Mouse (Mus musculus): ENCODE results near the gene Gpr6. TPM values are rescaled to one million over a fixed set of nuclear protein-coding genes. Genes with fewer than 3 reads are reported as not detected.

The Gpr6 gene
- polyA plus RNA-seq, 1 experiment from 2014 or later, result not detected

- WGBS, result 56% methylated on average over 6 of the region's 6 CpGs
- Histone ChIP-seq H3K27me3 (replicated peaks) (no peaks in the 10 kb centered on the region), H3K4me2 (replicated peaks) (no peak overlapping the region), H3K4me1 (no peaks in the 10 kb centered on the region; the same call in 1 of the 2 replicates), H3K27ac (no peak overlapping the region), H3K9me3 (no peaks in the 10 kb centered on the region), H3K4me3 (no peak overlapping the region), H3K36me3 (no peaks in the 10 kb centered on the region), H3K9ac (no peak overlapping the region)
- peak; percentile 48; the same call in 1 of the 2 replicates for ATAC-seq (ENCODE audit: low FRiP score, low read depth)
Observed at GRCm38 (mm10) chr10:41038476-41038875, 33.6 kb downstream of the Gpr6 start.

GRCm38 (mm10) chr10:41037722-41038121 lies 34.4 kb downstream of the Gpr6 start:
- no peak overlapping the region for H3K27ac ChIP-seq
- H3K36me3 ChIP-seq, result no peaks in the 10 kb centered on the region
- H3K27me3 ChIP-seq (replicated peaks), result no peaks in the 10 kb centered on the region
- H3K9ac ChIP-seq, result no peak overlapping the region
- no peaks in the 10 kb centered on the region; the same call in 1 of the 2 replicates for H3K4me1 ChIP-seq
- no peak overlapping the region for H3K4me2 ChIP-seq (replicated peaks)
- WGBS, result 79% methylated on average over 8 of the region's 8 CpGs
- no peak overlapping the region for H3K4me3 ChIP-seq
- H3K9me3 ChIP-seq, result no peaks in the 10 kb centered on the region
- no peak for ATAC-seq (ENCODE audit: low FRiP score, low read depth)

GRCm38 (mm10) chr10:41032811-41033210 lies 39.3 kb downstream of the Gpr6 start:
- no peak overlapping the region for H3K9ac ChIP-seq
- no peak overlapping the region for H3K4me3 ChIP-seq
- no peak overlapping the region for H3K27ac ChIP-seq
- H3K4me1 ChIP-seq, result no peaks in the 10 kb centered on the region
- H3K9me3 ChIP-seq, result no peaks in the 10 kb centered on the region
- no peaks in the 10 kb centered on the region for H3K36me3 ChIP-seq
- 80% methylated on average over 7 of the region's 7 CpGs for WGBS
- H3K4me2 ChIP-seq (replicated peaks), result no peak overlapping the region
- H3K27me3 ChIP-seq (replicated peaks), result no peaks in the 10 kb centered on the region
- ATAC-seq (ENCODE audit: low FRiP score, low read depth), result no peak

- Histone ChIP-seq H3K4me2 (replicated peaks) (no peak overlapping the region), H3K9ac (no peak overlapping the region), H3K27ac (no peak overlapping the region), H3K4me3 (no peak overlapping the region), H3K4me1 (no peaks in the 10 kb centered on the region), H3K27me3 (replicated peaks) (no peaks in the 10 kb centered on the region), H3K36me3 (no peaks in the 10 kb centered on the region), H3K9me3 (no peaks in the 10 kb centered on the region)
- ATAC-seq (ENCODE audit: low FRiP score, low read depth), result no peak
- 58% methylated on average over 1 of the region's 1 CpGs for WGBS
Observed at GRCm38 (mm10) chr10:41024860-41025259, 47.2 kb downstream of the Gpr6 start.

- 60% methylated on average over 1 of the region's 1 CpGs for WGBS
- Histone ChIP-seq H3K36me3 (no peaks in the 10 kb centered on the region), H3K9me3 (no peaks in the 10 kb centered on the region), H3K27ac (no peak overlapping the region), H3K4me1 (no peaks in the 10 kb centered on the region), H3K4me2 (replicated peaks) (no peak overlapping the region), H3K9ac (no peak overlapping the region), H3K4me3 (no peak overlapping the region), H3K27me3 (replicated peaks) (no peaks in the 10 kb centered on the region)
- ATAC-seq (ENCODE audit: low FRiP score, low read depth), result no peak
Observed at GRCm38 (mm10) chr10:41024406-41024805, 47.7 kb downstream of the Gpr6 start.

GRCm38 (mm10) chr10:41022226-41022625 lies 49.9 kb downstream of the Gpr6 start:
- H3K36me3 ChIP-seq, result no peaks in the 10 kb centered on the region
- H3K4me3 ChIP-seq, result no peak overlapping the region
- H3K9me3 ChIP-seq, result no peaks in the 10 kb centered on the region
- no peaks in the 10 kb centered on the region for H3K4me1 ChIP-seq
- H3K4me2 ChIP-seq (replicated peaks), result no peak overlapping the region
- WGBS, result 93% methylated on average over 4 of the region's 4 CpGs
- no peak overlapping the region for H3K9ac ChIP-seq
- no peak overlapping the region for H3K27ac ChIP-seq
- ATAC-seq (ENCODE audit: low FRiP score, low read depth), result no peak
- H3K27me3 ChIP-seq (replicated peaks), result no peaks in the 10 kb centered on the region

Other genes starting within 250 kb of the Gpr6 start
- gene Cdc40, start 189.0 kb downstream of the Gpr6 start, polyA plus RNA-seq (2016; fragmentation: Nextera tagmentation; extraction: Ambion mirVana), result 36.7 and 36.8 TPM in 2 replicates
- gene Wasf1, start 188.8 kb downstream of the Gpr6 start, polyA plus RNA-seq (2016; fragmentation: Nextera tagmentation; extraction: Ambion mirVana), result 69.6 and 79.7 TPM in 2 replicates
- gene Fig4, start 231.0 kb upstream of the Gpr6 start, polyA plus RNA-seq (2016; fragmentation: Nextera tagmentation; extraction: Ambion mirVana), result 25.1 and 29.6 TPM in 2 replicates
- 0.03 and 0.04 TPM in 2 replicates for gene Ak9, start 231.7 kb upstream of the Gpr6 start, polyA plus RNA-seq (2016; fragmentation: Nextera tagmentation; extraction: Ambion mirVana)